Mouse (Mus musculus): ENCODE measurements around the gene Srrm3.

Gene Srrm3

DNA sequence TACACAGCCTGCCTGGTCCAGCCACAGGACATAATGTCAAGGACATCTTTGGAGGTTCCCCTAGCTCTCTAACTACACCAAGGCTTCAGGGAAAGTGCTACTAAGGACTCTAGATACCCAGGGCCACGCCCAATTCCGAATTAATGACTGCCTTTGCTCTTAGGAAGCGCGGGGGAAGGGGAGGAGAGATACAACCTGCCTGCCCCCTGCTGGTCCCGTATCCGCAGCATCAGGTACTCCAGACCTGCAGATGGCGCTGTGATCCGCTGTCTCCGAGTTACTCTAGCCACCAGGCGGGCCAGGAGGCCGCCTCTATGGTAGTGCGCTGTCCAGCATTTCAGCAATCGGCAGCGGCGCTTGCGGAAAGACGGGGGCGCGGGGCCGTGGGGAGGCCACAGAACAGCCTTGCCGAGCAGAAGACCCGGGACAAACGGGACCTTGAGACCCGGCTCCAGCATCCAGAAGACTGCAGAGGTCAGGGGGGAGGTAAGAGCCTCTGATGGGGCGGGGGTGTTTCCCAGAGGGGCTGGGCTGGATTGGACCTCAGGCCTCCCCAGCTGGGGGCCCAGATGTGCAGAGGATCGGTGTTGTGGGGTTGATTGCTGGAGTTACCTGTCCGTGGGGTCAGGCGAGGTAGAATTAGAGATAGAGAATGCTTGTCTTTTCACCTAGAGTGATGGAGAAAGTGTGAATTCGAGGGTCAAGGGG is at the start of gene Srrm3:
TSS of gene Srrm3 (plus strand) at position 336 of the 708 bp plus-strand sequence.
- peak; percentile 84 for DNase-seq (ENCODE audit: low spot score)

DNA sequence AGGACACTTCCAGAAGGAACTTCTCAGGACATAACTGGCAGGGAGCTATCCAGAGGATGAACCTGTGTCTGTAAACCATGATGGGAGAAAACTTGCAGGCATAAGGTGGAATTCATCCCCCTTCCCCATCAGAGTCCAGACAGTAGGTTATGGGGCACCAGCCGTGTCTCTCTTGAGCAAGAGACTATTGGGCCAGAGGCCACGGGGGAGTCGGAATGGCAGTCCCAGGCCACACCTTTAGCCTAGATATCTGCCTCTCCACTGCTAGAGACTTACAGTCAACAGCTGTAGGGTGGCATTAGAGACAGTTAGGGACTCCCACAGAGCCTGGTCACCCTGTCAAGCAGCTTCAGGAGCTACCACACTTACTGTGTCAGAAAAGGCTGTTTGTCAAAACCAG is 44.8 kb upstream of the Srrm3 start:
- no peak for DNase-seq (ENCODE audit: low spot score)

DNA sequence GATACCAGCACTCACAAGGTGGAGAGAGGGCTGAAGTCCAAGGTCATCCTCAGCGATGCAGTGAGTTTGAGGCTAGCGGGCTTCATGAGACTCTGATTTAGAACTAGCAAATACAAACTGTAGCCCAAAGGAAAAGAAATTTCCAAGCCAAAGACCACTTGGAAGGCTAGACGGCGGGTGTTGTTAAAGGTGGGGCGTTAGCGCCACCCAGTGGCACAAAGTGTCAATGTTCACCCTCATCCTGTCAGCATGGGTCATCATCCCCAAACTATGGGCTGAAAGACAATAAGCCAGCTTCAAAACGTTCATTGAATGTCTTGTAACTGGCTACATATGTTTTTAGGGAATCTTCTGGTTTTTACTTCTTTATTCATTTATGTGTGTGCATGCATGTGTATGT is 43.2 kb upstream of the Srrm3 start:
- DNase-seq (ENCODE audit: low spot score), result peak; percentile 52

DNA sequence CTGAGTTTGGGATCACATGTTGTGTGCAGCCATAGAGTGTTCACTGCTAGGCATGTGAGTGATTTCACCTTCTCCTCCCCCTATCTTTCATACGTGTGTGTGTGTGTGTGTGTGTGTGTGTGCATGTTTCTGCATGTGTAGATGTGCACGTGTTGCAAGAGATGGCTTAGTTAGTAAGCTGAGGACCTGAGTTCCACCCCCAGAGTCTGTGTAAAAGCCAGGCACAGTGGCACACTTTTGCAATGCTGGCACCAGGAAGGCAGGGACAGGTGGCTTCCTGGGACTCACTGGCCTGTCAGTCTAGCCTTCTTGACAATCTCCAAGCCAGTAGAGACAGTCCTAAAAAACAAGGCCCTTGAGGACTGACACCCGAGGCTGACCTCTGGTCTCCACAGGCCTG is 41.7 kb upstream of the Srrm3 start:
- no peak for DNase-seq (ENCODE audit: low spot score)

DNA sequence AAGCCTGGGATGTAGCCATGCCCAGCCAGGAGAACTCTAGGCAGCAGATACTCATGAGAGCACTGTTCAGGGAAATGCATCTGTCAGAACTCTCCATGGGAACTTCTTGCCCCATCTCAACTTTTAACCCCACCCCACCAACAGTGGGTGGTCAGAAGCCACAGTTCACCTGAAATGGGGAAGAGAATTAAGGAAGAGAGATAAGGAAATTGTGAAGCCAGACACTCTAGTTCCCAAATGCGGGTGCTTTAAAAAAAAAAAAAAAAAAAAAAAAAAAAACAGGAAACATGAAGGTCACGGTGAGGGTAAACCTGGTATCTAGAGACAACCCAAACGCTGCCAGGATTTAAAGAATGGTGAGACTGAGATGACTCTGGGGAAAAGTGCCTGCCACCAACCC is 34.2 kb upstream of the Srrm3 start:
- no peak for DNase-seq (ENCODE audit: low spot score)

DNA sequence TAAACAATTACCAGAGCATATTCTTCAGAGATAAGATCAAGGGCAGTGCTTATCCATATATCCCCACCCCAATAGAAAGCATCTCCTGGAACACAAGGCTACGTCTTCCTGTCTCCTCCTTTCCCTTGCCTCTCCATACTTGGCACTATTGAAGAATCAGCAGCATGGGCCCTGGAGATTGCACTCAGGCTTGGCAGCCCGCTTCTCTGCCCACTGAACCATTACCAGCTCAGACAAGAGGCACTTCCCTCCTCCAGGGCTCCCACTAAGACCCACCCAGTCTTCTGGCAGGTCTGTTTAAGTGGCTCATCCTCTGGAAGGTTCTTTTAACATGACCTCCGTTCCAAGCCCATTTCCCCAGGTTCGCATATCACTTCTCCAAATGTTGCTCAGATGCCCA is 30.1 kb upstream of the Srrm3 start:
- DNase-seq (ENCODE audit: low spot score), result no peak

DNA sequence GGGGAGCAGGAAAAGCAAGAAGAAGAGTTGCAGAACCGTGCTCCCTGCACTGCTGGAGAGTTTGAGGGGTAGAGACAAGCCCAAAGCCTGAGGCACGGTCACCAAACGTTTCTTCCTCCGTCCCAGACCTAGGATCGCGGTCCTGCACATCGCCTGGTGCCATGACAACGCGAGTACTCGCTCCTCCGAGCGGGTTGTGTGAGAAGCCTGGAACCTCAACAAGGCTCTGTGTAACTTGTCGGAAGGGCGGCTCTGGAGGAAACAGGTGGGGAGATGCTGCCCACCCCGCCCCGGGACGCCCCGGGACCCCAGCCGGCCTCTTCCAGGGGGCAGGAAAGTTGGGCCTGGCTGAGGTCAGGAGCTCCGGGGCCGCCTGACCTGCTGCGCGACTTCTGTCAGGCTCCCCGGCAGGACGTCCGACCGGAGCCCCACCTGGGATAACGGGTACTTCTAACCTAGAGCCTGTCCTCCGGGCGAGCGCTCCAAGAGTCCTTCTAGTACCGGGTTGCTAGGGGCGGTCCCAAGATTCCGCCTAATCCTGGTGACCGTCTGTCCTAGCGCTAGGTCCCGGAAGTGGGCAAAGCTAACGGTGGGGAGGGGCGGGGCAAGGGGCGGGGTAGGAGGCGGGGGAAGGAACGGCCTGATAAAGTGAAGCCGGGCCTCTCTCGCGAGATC is 28.8 kb upstream of the Srrm3 start, which contains the start of gene Styxl1:
TSS of gene Styxl1 (minus strand) at position 590 of the 675 bp plus-strand sequence.
- no peak for DNase-seq (ENCODE audit: low spot score)

DNA sequence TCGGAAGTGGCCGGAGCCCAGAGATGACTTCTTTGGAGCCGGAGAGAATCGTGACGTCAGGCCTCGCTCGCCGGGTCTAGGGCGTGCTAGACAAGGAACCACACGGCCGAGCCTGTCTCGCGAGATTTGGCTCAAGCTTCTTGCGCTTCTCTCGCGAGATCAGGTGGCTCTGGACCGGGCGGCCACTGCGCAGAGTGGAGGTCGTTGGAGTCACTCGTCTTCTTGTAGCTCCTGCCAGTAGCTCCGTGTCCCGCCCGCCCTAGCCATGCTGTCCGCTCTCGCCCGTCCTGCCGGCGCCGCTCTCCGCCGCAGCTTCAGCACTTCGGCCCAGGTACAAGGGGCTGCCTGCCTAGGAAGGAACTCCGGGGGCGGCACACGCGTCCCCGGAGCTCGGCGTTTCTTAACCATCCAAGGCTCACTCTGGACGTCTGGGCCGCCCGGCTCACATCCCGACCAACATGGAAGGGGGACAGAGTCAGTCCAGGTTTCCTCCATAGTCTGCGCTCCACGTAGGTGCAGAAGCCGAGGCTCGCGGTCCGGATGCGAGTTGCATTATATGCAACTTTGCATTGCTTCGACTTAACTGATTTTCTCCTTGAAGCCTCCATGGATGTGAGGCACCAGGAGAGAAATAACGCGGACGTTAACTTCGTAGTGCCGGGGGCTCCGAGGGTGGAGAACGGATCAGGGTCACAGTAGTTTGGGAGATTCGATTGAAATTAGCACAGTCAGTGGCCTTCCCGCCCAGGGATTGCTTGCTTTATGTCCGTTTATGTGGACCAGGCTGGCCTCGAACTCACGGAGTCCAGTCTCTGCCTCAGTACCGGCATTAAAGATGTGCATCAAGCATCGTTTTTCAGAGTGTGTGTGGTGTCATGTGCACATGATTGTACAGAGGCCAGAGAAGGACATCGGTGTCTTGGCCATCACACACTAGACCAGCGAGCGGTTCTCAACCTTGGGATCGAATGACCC is 27.9 kb upstream of the Srrm3 start, which contains the start of gene Mdh2:
TSS of gene Mdh2 (plus strand) at position 10 of the 975 bp plus-strand sequence.
- peak; percentile 94 for DNase-seq (ENCODE audit: low spot score)

DNA sequence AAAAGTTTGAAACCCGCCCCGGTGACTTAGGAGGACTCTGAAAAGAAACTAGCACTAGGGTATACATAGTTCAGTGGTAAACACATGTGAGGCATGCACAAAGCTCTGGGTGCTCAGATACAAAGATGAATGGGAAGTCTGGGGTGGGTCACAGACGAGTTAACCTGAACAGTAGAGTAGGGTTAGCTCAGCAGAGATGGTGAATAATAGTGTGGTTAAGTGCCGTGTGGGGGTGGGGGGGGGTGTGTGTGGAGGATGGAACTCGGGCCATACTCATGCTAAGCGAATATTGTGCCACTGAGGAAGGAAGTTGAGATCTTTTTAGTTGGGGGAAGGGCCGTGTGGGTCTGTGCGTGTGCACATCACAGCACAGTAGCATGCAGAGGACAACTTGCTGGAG is 26.4 kb upstream of the Srrm3 start:
- no peak for DNase-seq (ENCODE audit: low spot score)

DNA sequence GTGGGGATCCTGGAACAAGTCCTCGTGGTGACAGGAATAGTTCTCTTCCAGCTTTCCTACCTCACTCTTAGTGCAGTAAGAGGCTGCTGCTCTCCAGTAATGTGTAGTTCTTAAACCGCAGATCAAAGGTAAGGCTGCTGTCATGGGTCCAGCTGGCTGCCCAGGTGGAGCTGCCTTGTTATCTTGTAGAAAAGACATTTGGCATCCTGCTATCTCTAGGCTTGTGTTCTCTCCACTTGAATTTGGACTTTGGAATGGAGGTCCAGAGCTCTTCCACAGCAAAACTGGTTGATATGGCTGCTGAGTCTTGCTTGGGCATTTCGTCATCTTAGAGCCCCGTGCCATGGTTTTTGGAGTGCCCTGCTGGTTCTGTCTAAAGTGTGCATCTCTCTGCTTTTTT is 23.8 kb upstream of the Srrm3 start:
- no peak for DNase-seq (ENCODE audit: low spot score)

DNA sequence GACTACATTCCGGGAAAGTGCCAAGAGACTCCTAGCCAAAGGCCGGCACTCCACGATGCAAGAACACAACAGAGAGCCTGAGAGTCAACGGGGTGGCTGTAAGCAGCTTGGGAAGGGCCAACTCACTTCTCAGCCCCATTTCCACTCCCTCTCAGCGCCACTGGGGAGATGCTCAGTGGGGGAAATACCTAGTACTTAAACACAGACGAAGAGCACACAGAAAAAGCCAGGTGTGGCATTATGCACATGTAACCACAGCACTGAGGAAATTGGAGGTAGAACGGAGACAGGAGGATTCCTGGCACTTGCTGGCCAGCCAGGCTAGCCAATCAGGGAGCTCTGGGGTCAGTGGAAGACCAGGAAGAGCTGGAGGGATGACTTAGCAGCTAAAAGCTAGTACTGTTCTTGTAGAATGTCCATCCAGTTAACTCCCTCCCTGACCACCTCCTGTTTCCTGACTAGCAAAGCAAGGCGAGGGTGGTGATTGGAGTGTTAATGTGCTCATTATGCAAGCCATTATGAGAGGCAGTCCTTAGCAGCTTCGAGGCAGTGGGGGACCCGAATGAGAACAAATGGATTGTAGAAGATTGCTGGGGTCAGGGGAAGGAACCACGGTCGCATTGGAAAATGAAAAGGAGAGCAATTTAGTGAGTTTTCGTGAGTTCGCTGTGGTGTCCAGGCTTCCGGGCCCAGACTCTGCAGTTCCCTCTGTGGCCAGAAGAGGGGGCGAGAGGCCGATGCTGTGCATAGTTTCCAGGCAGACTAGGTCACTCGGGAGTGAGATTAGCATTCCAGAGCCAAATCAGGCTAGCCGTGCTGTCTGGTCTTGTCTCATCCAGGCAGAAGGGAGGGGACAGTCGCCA is 12.5 kb upstream of the Srrm3 start:
- peak; percentile 80 for DNase-seq (ENCODE audit: low spot score)

DNA sequence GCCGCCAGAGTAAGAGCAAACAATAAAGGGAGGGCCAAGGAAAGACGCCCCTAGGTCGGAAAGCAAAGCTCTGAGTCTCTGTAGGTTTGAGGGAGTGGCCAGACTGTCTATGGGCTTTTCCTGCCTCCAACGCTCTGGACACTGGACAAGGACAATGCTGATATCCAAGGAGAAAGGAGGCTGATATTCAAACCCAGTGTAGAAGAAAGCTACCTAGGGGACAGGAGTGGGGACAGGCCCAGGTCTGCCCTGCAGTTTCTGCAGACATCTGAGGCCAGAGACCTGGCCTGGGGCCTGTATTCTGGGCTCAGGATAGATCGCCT is 11.9 kb upstream of the Srrm3 start:
- DNase-seq (ENCODE audit: low spot score), result no peak

DNA sequence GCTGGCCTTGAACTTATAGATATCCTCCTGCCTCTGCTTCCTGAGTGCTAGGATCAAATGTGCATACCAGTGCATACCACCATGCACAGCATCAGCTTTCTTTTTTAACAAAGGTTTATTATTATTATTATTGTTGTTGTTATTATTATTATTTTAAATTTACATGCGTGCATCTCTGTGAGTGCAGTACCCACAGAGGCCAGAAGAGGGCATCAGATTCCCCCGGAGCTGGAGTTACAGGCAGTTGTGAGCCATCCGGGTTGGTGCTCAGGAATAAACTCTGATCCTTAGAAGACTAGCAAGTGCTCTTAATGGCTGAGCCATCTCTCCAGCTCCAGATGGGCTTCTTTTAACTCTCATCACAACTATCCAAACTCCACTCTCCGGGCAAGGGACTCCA is 6.9 kb upstream of the Srrm3 start:
- no peak for DNase-seq (ENCODE audit: low spot score)

DNA sequence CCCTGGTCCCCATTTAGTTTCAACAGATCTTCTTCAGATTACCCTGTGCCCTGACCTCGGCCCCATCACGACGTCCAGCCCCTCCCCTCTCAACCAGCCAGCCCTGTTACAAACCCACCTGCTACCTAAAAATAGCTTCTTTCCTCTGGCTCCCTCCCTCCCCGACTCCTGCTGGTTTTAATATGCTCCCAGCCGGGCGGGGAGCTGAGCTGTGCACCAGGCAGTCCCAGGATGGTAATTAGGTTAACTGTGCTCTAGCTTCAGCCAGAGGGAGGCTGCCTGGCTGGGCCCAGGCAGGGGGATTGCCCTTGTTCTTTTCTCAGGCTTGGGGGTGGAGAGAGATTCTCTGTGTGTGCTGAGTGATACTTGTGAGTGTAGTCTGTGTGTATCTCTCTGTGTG is 5.8 kb upstream of the Srrm3 start:
- DNase-seq (ENCODE audit: low spot score), result no peak

DNA sequence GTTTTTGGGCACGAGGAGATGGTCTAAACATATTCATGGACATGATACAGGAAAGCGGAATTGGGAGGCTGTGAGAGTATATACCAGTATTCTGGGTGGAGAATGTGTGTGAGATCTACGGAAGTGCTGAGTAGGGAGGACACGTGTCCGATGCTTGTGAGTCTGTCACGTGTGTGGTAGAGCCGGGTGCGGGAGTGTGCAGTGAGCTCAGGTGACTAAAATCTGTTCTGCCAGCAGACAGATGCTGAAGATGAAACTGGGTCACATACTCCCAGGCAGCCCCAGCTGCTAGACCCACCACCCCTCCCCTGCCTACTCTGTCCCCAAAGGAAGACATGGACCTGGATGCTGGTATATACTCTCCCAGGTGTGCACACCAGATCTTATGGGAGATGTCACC is 4.0 kb upstream of the Srrm3 start:
- DNase-seq (ENCODE audit: low spot score), result no peak

DNA sequence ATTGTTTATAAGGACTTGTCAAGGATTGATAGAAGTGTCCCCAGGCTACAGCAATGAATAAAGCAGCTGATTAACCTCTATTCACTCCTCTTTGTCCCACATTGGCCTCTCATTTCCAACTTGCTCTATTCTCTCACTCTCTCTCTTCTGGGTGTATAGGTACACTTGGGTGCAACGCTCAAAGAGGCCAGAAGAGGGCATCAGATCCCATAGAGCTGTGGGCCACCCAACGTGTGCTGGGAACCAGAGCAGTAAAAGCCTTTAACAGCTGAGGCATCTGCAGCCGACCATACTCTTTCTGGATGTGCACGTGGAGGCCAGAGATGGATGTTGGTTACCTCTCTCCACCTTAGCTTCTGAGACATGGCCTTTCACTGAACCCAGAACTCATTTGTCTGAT is 3.6 kb upstream of the Srrm3 start:
- no peak for DNase-seq (ENCODE audit: low spot score)

DNA sequence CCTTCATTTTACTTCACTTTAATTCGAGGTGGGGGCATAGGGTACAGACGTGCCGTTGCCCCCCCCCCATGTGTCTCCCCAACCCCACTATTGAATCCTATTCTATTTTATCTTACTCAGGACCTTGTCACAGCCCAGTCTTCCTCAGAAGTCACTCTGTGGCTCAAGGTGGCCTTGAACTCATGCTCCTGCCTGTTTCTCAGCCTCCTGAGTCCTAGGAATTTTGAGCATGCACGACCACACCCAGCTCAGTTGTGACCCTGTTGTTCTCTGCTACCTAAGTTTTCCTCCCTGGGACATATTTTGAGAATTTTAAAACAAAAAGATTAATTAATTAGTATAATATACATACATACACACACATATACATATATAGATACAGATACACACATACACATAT is 3.0 kb upstream of the Srrm3 start:
- no peak for DNase-seq (ENCODE audit: low spot score)

DNA sequence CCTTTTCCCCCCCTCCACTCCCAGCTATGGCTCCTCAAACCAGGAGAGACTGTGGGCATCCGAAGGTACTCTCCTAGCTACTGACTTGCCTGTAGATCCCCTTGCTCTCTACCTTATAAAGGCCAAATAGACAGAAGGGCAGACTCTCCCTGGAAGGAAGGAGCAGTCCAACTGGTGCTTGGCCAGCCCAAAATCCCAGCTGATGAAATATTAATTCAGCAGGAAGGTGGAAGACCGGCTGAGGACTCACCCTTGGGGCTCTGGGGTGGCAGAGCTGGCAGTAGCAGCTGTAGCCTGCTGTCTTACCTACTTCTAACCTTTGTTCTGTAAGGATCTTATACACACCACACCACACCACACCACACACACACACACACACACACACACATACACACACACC is 2.0 kb upstream of the Srrm3 start:
- no peak for DNase-seq (ENCODE audit: low spot score)

DNA sequence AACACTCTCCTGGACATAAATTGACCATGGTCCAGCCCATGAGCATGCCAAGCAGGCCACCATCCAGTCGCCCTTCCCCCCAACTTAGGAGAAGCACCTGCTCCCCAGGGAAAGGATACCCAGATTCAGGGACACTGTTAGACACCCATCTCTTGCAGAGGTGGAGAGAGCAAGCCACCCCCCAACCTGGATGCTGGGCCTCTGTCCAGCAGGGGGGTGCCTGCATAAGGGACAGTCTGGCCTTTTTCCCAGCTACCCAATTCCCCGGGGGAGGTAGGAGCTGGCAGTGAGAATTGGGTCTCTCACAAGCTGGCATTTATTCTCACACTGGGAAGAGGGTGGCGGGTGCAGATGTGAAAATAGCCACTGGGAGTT is 560 bp downstream of the Srrm3 start:
- DNase-seq (ENCODE audit: low spot score), result no peak

DNA sequence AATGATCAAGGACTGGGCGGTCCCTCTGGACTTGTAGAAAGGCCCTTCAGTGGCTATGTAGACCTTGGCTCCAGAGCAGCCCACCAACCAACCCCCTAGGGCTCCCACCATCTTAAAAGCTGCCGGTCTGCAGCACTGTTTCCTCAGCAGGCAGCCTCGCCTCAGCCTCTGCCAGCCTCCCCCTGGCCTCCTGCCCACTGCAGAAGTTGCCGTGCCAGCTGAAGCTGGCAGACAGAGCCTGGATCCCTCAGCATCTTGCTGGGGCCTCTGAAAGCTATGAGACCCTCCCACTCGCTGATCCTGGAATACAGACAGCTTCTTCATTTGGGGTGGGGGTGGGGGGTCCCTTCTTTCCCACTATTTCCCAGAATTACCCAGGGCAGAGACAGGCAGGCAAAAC is 6.3 kb downstream of the Srrm3 start:
- no peak for DNase-seq (ENCODE audit: low spot score)

DNA sequence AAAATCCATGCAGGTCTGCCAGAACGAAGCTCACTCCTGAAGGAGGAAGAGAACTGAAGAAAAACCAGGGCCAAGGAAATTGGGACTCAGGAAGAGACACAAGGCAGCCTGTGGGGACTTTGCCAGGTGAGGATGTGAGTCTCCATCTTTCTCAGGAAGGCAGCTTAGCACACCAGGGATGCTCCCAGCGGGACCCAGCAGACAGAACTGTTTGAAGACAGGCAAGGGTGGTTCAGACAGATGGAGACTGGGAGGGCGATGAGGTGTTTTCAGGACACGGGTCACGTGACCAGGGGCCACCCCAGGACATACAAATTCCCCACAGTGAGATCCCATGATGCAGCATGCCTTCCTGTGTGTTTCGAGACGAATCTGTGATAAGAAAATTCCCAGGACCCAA is 11.8 kb downstream of the Srrm3 start:
- DNase-seq (ENCODE audit: low spot score), result no peak

All from ovary, postnatal 10 days (tissue).